Mouse (Mus musculus) heart, postnatal 0 days (tissue): ENCODE data around the gene Ppp1r3a. TPM values are rescaled to one million over a fixed set of nuclear protein-coding genes. Genes with fewer than 3 reads are reported as not detected.

Experiments used
- polyA plus RNA-seq: library from polyadenylated mRNA; unstranded; fragments of >200 nt; fragmentation: Nextera tagmentation; extraction: Ambion mirVana; gene quantifications from 2 replicates; pipeline ENCODE4 v1.2.1, GENCODE M21; 2015
- total RNA-seq: library from RNA; depleted of rRNA; stranded (reverse); fragments of >200 nt; gene quantifications from 2 replicates; pipeline ENCODE4 v1.2.3, GENCODE M21; 2014; ENCODE audit warnings: low replicate concordance; rRNA removed

Ppp1r3a gene
- total and polyA plus RNA-seq, 2 experiments from 2014 or later = 11.0 to 23.9 TPM

Other genes starting within 250 kb of the Ppp1r3a start
- gene Foxp2, start 146.1 kb upstream of the Ppp1r3a start, total RNA-seq = 3.7 and 7.6 TPM in 2 replicates
- gene Foxp2, start 146.1 kb upstream of the Ppp1r3a start, polyA plus RNA-seq = 2.5 and 2.8 TPM in 2 replicates